Mouse (Mus musculus) small intestine, adult 2 months (tissue): ENCODE data around the gene Slc13a1.

Experiments used
- CTCF ChIP-seq: fragments of 200-500 bp; IDR thresholded peaks from 2 replicates; pipeline ENCODE4 v1.5.1; 2012; ENCODE audit warnings: low read depth, mild to moderate bottlenecking, control low read depth, inconsistent platforms, low read length, moderate library complexity, mixed read lengths; ENCODE audit not compliant: insufficient replicate concordance, insufficient read length; ENCODE audit errors: extremely low read depth
- POLR2A ChIP-seq: fragments of 200-500 bp; IDR thresholded peaks from 2 replicates; pipeline ENCODE4 v1.6.1; 2012; ENCODE audit warnings: low read depth, mild to moderate bottlenecking, control low read depth, inconsistent platforms, low read length, moderate library complexity

DNA sequence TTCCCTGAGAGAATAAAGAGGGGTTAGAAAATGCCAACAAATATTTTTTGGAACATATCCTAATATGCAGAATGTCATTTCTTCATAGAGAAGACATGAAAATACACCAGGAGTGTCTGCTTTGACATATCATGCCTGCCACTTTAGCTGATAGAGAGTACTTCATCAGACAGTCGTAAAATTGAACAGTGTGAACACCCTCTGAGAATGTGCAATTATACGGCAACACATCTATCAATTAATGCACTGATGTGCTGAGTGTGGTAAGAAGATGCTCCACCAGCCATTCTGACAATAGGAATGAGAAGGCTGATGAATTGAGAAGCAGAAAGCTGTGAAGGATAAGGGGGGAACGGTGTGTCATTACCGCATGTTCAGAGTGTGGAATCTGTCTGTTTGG, 95.1 kb downstream of the Slc13a1 start:
- TF ChIP-seq CTCF (no peak), POLR2A (no peak)
